8 mouse cellular contexts compared by ENCODE assay signal in genomic region chrX:105927941-105928860, GRCm38 (mm10). TPM values are rescaled to one million over a fixed set of nuclear protein-coding genes. Genes with fewer than 3 reads are reported as not detected.
A peak's percentile ranks its signal among the peaks of the same experiment; 100 is the strongest.
DNase-seq lines count a peak whose midpoint lies in the region; ATAC-seq and TF ChIP-seq lines count a peak whose summit lies in the region.

No protein-coding gene starts in this region.

- no peak for TF ChIP-seq CTCF in ES-Bruce4 (IDR thresholded peaks at IDR 0.05; ENCODE audit: low read depth, low read length)
- TF ChIP-seq CTCF in bone marrow, adult 2 months (IDR thresholded peaks at IDR 0.05; ENCODE audit: control insufficient read depth, insufficient read depth, low read length), result no peak
- TF ChIP-seq CTCF in layer of hippocampus, adult 2 months (conservative IDR thresholded peaks at IDR 0.05), result no peak
- no peak for TF ChIP-seq CTCF in lung, postnatal 0 days (IDR thresholded peaks at IDR 0.05)

- peak overlapping the region; percentile 96 for H3K4me3 ChIP-seq in ES-Bruce4 (ENCODE audit: low read depth, low read length)
- peak overlapping the region; percentile 88 for H3K4me3 ChIP-seq in bone marrow, adult 2 months (replicated peaks; ENCODE audit: control insufficient read depth, low read depth, low read length)
- H3K4me3 ChIP-seq in forebrain, embryonic 10.5 days, result peak overlapping the region; percentile 70
- H3K4me3 ChIP-seq in layer of hippocampus, adult 2 months, result peak overlapping the region; percentile 72
- peak overlapping the region; percentile 58 for H3K4me3 ChIP-seq in lung, postnatal 0 days (ENCODE audit: low read depth, low read length)

- DNase-seq in forebrain, embryonic 10.5 days (ENCODE audit: extremely low spot score, low spot score), result peak; percentile 48
- DNase-seq in heart, postnatal 14 days, result peak; percentile 47 to 49
- DNase-seq in layer of hippocampus, adult 2 months (ENCODE audit: low spot score in 2 of 2), result no peak
- DNase-seq in lung, postnatal 0 days (ENCODE audit: low spot score), result peak; percentile 38
- DNase-seq in retina, postnatal 1 day, result peak; percentile 63
- DNase-seq in urinary bladder, postnatal 14 days (ENCODE audit: low spot score), result peak; percentile 24

- H3K9me3 ChIP-seq in ES-Bruce4 (replicated peaks; ENCODE audit: control insufficient read depth, insufficient read depth, low read length, poor library complexity, severe bottlenecking), result no peaks in the 10 kb centered on the region
- H3K9me3 ChIP-seq in forebrain, embryonic 10.5 days, result peaks cover 13% of the 10 kb centered on the region; the same call in 1 of the 2 replicates
- no peaks in the 10 kb centered on the region for H3K9me3 ChIP-seq in lung, postnatal 0 days (ENCODE audit: low read length)

- peak; percentile 53 for ATAC-seq in lung, postnatal 0 days

- TF ChIP-seq POLR2A in ES-Bruce4 (IDR thresholded peaks at IDR 0.05; ENCODE audit: insufficient read depth, low read length), result no peak
- TF ChIP-seq POLR2A in bone marrow, adult 2 months (IDR thresholded peaks at IDR 0.05; ENCODE audit: borderline replicate concordance, control insufficient read depth, low read depth, low read length), result no peak

- H3K27ac ChIP-seq in ES-Bruce4 (ENCODE audit: insufficient read depth, low read length), result peak overlapping the region; percentile 85
- H3K27ac ChIP-seq in bone marrow, adult 2 months (ENCODE audit: control insufficient read depth, insufficient read depth, low read depth, low read length, poor library complexity), result peak overlapping the region; percentile 87
- peak overlapping the region; percentile 98 for H3K27ac ChIP-seq in forebrain, embryonic 10.5 days
- H3K27ac ChIP-seq in layer of hippocampus, adult 2 months, result peak overlapping the region; percentile 98
- H3K27ac ChIP-seq in lung, postnatal 0 days (ENCODE audit: low read length), result peak overlapping the region; percentile 90

- peak overlapping the region; percentile 52 for H3K4me2 ChIP-seq in lung, postnatal 0 days (replicated peaks; ENCODE audit: low read depth, low read length)

- TF ChIP-seq EP300 in ES-Bruce4 (IDR thresholded peaks at IDR 0.05; ENCODE audit: insufficient read depth, low read depth, low read length), result no peak
- TF ChIP-seq EP300 in lung, postnatal 0 days (IDR thresholded peaks at IDR 0.05), result no peak

- intact Hi-C loops in heart, postnatal 14 days (cut with DNase I), result loop anchor here (2.0 kb wide), 1 partner anchor 85 kb away; no protein-coding TSS in a partner anchor

- 19% methylated on average over 48 of the region's 69 CpGs for WGBS in bone marrow, adult 2 months
- 20% methylated on average over 36 of the region's 69 CpGs for WGBS in forebrain, embryonic 10.5 days
- 15% methylated on average over 25 of the region's 69 CpGs for WGBS in lung, postnatal 0 days

- no peaks in the 10 kb centered on the region for H3K27me3 ChIP-seq in ES-Bruce4 (ENCODE audit: control insufficient read depth, insufficient read depth, low read length, poor library complexity, severe bottlenecking)
- H3K27me3 ChIP-seq in forebrain, embryonic 10.5 days (ENCODE audit: poor library complexity, severe bottlenecking), result no peaks in the 10 kb centered on the region
- no peaks in the 10 kb centered on the region for H3K27me3 ChIP-seq in lung, postnatal 0 days (replicated peaks; ENCODE audit: insufficient read depth, low read length)

- 0 out of 2 replicates have a peak, but pooled peaks cover 3% of the 10 kb centered on the region for H3K36me3 ChIP-seq in ES-Bruce4 (ENCODE audit: control insufficient read depth, insufficient read depth, low read length, poor library complexity, severe bottlenecking)
- H3K36me3 ChIP-seq in forebrain, embryonic 10.5 days (replicated peaks), result peaks cover 35% of the 10 kb centered on the region
- no peaks in the 10 kb centered on the region for H3K36me3 ChIP-seq in lung, postnatal 0 days (ENCODE audit: insufficient read depth, low read length)

- H3K9ac ChIP-seq in ES-Bruce4 (ENCODE audit: low read depth, poor library complexity, severe bottlenecking), result peak overlapping the region; percentile 95
- peak overlapping the region; percentile 64 for H3K9ac ChIP-seq in lung, postnatal 0 days (replicated peaks; ENCODE audit: low read depth)

- no peaks in the 10 kb centered on the region for H3K4me1 ChIP-seq in ES-Bruce4 (ENCODE audit: control insufficient read depth, insufficient read depth, low read length)
- peaks cover 1% of the 10 kb centered on the region; the same call in 1 of the 2 replicates for H3K4me1 ChIP-seq in bone marrow, adult 2 months (ENCODE audit: control insufficient read depth, insufficient read depth, low read length)
- H3K4me1 ChIP-seq in forebrain, embryonic 10.5 days, result peaks cover 2% of the 10 kb centered on the region; the same call in 1 of the 2 replicates
- H3K4me1 ChIP-seq in lung, postnatal 0 days (ENCODE audit: insufficient read depth, low read depth, low read length), result no peaks in the 10 kb centered on the region; the same call in 1 of the 2 replicates

RNA-seq across cellular contexts. Expression of gene Atrx, which starts 1.0 kb away (rescaled TPM):
- polyA plus RNA-seq in ES-Bruce4 (2011; ENCODE audit: insufficient read depth, insufficient read length, low read depth, missing spikeins), result 522 and 532 TPM in 2 replicates
- 89.3 and 160 TPM in 2 replicates for polyA plus RNA-seq in bone marrow, adult 2 months (2011; ENCODE audit: insufficient read depth, insufficient read length, low replicate concordance, missing spikeins)
- polyA plus RNA-seq in forebrain, embryonic 10.5 days (2016; fragmentation: Nextera tagmentation; extraction: Ambion mirVana), result 181 and 182 TPM in 2 replicates
- 10 to 100 TPM; 94.6 to 99.4 TPM for total RNA-seq in heart, postnatal 14 days (2021)
- 100 to 1,000 TPM; 181 to 187 TPM for total RNA-seq in layer of hippocampus, adult 2 months (2021)
- polyA plus RNA-seq in lung, postnatal 0 days (2015; fragmentation: Nextera tagmentation; extraction: Ambion mirVana), result 123 and 147 TPM in 2 replicates

Comparison
In these comparisons a context has a peak if more than half of its experiments do, and no peak if none do; other contexts are left out.
1. DNase-seq: peak in forebrain, embryonic 10.5 days (single experiment), heart, postnatal 14 days (2 of 2), lung, postnatal 0 days (single experiment), retina, postnatal 1 day (single experiment) and urinary bladder, postnatal 14 days (single experiment); none in layer of hippocampus, adult 2 months (0 of 2).
2. Peak in every context shown above with its lines, with median percentiles within 50 percentile points of each other: H3K27ac ChIP-seq and H3K4me3 ChIP-seq.